Mouse (Mus musculus): ENCODE results near the gene Trpv2.

Gene Trpv2

DNA sequence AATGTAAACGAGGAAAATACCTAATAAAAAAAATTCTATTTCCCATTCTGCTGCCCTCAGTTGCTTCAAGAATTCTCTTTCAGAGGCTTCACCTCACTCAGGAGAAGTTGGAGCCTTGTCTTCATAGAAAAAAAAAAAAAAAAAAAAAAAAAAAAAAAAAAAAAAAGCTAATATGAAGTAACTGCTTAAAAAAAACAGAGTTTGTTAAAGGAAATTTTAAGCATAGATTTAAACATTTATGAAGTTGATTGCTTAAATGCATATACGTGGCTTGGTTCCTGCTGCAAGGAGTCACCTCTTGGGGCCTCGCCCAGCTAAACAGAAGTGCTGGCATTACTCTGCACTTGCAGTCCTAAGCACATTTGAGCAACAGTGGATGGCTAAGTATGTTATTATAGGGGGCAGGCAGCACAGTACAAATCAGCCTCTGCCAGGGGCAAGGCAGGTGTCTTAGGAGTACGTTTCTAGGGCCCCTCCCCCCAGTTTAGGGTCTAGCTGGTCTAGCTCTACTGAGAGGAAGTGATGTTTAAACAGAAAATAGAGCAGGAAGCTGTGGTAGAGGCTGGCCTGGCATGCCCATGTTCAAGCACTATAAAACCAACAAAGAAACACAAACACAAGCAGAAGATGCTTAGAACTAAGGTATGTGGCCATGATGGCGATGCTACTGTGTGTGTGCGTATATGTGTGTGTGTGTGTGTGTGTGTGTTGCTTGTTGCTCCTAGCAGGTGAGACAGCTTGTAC lies at the start of gene Trpv2:
TSS of gene Trpv2 (plus strand) at position 528 of the 744 bp plus-strand sequence.
- no peak for DNase-seq (ENCODE audit: low spot score)

DNA sequence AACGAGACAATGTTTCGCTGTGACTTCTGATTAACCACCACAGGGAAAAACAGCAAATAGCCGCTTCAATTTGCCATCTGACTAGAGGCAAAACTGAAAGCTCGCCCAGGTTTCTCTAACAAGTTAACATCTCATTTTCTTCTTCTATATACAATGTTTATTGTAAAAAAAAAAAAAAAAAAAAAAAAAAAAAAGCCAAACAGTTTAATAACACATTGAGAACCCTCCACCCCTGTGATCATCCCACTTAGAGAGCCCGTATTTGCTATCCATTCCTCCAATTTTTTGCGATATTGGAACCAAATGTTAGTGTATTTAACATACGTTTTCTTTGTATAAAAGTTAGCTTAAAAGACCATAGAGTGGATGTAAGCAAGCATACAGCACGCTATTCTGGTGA lies 37.2 kb upstream of the Trpv2 start:
- no peak for DNase-seq (ENCODE audit: low spot score)

DNA sequence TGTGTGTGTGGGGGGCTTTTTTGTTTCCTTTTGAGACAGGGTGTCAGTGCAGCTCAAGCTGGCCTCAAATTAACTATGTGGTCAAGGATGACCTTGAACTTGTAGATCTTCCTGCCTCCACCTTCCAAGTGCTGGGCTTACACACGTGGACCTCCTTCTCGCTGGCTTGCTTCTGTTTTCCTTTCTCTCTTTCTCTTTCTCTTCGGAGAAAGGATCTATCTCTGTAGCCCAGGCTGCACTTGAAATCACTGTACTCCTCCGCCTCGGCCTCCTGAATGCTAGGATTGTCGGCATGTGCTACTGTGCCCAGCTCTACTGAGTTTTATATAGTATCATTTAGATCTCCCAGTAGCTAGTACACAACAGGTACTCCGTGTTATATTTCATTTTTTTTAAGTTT lies 36.7 kb upstream of the Trpv2 start:
- no peak for DNase-seq (ENCODE audit: low spot score)

DNA sequence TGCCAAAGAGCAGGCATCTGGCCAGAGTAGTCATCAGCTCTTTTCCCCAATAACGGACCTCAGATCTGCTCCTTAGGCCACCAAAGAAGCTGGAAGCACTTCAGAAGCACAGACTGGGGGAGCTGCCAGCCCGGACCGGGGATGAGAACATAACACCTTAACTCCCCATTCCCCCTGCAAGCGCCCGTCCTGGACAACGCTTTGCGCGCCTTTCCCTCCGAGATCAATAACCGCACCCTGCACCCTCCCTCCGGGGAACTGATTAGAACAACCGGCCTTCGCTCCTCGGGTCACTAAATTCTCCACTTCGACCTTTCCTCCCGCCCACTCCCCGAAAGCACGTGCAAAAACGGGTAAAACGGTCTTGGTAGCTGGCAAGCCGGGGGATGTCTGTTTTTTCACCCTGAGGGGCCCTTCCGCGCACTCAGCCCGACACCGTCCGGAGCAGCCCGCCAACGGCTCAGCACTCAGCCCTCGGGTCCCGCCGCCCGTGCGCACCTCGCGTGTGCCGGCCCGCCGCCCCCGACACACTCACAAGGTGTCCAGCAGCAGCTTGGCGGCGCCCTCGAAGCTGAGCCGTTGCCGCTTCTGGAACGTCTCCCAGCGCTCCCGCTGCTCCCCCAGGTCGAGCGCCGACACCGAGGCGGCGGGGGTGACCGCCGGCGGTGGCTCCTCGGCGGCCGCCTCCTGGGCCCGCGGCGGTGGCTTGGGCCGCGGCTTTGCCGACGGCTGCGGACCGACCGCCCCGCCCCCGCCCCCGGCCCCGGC lies 35.8 kb upstream of the Trpv2 start:
- no peak for DNase-seq (ENCODE audit: low spot score)

DNA sequence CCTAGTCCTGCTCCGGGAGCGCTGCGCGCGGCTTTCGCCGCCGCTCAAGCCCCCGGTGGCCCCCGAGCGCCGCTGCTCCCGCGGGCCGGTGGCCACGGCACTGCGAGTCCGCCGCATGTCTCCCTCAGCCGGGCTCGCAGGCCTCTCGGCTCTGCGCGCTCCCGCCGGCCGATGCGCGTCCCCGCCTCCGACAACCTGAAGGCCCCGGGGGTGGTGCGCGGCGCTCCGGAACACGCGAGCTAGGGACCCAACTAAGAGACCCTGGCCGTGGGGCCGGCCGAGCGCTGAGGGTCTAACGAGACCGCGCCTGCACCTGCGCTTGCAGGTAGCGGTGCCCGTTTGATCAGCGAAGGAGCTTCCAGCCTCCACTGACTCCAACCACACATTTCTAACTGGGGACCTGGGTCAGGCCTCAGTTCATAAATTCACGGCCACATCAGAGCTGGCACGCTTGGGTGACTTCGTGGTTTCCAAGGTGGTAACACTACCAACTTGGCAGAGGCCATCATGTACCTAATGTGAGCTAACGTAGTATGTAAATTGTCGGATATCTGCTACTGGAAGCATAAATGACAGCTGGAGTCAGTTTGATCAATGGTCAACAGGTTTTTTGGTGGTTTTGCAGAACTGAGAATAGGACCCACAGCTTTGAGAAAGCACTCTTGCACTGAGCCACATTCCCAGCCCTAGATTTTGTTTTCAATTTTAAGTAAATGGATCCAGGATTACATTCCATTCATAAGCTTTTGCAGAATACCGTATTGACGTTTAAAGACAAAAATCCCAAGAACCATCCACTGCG lies 35.0 kb upstream of the Trpv2 start, which contains the start of gene Cenpv:
TSS of gene Cenpv (minus strand) at position 173 of the 802 bp plus-strand sequence.
- no peak for DNase-seq (ENCODE audit: low spot score)

DNA sequence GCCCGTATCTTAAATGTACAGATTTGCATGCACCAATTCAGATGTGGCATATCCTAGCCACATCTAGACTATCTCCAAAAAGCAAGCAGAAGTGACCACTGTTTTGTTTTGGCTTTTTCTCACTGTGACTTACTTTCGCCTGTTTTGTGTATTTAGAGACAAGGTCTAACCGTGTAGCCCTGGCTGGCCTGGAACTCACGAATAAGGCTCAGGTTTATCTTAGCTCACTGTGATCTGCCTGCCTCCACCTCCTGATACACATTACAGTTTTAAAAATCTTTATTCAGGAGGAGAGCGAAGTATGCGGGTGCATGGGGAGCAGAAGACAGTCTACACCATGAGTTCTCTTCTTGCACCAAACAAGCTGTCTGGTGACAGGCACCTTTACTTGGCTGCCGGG lies 34.1 kb upstream of the Trpv2 start:
- DNase-seq (ENCODE audit: low spot score), result no peak

DNA sequence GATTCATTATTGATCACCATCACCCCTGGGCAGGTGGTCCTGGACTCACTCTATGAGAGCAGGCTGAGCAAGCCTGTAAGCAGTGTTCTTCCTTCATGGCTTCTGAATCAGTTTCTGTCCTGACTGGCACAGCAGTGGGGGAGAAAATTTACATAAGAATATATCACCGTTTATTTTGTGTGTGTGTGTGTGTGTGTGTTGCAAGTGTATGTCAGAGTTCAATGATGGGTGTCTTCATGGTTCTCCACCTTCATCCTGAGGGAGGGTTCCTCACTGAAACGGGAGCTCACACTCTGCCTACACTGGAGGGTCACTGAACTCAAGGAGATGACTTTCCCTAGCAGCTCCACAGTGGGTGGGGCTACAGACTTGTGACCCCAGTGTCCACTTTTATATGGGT lies 33.3 kb upstream of the Trpv2 start:
- no peak for DNase-seq (ENCODE audit: low spot score)

DNA sequence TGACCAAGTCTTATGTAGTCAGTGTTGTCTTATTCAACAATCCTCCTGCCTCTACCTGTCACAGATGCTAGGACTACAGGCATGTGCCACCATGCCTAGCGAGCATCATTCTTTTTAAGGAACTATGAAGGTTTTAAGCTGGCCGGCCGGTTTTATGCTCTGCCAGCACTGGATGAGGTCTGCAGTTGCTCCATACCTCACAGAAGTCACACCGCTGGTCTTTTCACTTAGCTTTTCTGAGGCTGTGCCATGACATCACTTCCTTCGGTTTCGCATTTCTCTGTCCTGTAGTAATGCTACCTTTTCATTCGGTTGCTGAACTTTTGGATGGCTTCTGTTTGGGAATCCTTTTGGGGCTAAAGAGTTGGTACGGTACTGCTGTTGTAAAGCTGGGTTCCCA lies 32.7 kb upstream of the Trpv2 start:
- no peak for DNase-seq (ENCODE audit: low spot score)

DNA sequence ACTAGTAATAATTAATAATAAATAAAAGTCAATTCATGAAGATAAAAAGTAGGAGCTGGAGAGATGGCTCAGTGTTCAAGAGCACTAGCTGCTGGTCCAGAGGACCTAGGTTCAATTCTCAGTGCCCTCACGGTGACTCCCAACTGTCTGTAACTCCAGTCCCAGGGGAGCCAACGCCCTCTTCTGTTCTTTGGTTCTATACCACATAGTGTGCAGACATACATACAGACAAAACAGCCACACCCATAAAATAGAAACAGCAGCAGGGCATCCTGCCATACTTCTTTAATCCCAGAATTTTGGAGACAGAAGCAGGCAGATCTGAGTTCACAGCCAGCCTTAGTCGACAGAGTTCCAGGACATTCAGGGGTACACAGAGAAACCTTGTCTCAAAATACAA lies 30.3 kb upstream of the Trpv2 start:
- DNase-seq (ENCODE audit: low spot score), result no peak

DNA sequence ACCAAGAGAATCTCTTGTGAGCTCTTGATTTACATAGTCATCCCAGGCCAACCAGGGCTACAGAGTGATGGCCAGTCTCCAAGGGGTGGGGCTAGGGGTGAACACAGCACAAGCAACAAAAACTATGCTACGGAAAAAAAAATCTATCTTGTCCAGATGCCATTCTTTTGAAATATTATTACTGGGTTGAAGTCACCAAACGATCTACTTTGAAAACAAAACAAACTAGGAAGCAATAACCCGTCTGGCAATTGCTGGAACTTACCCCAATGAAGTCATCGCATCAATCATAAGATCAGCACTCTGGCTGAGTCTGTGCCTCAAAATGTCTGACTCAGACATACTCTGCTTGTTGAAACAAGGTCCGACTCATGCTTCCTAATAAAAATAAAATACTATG lies 24.5 kb upstream of the Trpv2 start:
- DNase-seq (ENCODE audit: low spot score), result peak; percentile 99

DNA sequence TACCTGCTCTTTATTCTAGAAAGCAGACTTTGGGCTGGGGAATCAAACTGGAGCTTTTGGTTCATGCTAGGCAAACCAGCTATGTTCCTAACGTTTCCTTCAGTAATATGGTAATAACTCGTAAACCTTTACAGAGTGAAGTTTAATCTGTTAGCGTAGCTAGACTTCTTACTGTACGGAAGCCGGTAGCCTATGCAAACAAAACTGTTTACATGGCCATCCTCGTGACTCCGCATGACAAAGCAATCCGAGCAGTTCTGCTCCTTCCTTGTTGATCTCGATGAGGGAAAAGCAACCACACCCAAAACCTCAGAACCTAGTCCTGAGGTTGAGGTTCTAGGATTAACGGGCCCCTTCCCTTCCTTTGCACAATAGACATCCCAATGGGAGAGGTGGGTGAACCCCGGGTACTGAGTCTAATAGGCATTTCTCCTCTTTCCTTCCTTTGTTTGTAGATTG lies 24.0 kb upstream of the Trpv2 start:
- peak; percentile 80 for DNase-seq (ENCODE audit: low spot score)

DNA sequence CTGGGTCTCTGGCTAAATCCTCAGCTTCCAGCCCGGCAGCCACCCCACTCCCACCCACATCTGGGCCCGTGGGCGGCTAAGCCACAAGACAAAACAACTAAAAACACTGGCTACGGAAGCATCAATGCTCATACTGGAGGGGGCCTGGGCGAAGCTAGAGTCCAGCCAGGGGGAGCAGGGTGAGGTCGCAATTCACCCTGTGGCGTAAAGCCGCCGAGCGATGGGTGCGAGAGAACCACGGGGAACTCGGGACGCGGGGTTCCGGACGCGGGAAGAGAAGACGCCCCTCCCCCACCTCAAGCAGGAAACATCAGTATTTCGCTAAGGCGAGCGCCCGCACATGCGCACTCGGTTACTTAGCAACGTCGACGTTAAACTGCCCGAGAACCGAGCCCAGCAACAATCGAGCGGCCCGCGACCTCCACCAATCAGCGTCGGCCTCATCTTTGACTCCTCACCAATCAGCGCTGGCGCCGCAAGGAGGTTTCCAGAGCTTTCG lies 23.5 kb upstream of the Trpv2 start, which contains the start of gene Ubb:
TSS of gene Ubb (plus strand) at position 445 of the 499 bp plus-strand sequence.
- DNase-seq (ENCODE audit: low spot score), result peak; percentile 99

DNA sequence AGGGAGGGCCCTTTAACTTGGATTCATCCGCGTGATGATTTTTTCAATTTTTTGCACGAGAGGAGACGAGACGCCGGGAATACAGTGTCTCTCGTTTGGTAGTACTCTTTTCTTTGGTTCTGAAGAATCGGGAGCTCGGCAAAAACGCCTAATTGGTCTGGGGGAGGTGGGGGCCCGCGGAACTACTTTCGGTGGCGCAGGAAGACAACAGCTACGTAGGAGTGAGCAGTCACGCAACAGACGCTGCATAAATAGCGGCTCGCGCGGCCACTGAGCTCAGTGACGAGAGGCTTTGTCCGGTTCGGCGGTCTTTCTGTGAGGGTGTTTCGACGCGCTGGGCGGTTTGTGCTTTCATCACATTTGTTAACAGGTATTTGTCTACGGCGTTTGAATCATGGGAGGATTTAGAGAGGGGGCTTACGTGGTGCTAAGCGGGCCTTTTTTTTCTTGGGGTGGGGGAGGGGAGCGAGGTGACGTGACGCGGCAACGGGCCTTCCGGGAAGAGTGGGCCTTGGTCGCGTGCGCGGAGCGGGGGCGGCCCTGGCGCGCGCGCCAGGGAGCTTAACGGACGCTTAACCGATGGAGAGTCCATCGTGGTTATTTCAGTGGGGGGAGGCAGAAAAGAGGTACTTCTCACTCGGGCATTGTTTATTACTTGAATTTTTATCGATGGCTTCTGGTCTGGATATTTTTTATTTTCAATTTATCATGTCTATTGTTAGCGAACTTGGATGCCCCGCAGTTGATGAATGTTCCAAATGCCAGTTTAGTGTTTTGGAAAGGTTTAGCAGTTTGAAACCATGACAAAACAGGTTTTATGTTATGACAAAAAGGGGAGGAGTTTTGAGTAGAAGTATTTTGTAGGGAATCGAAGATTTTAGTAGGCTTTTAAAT lies 22.8 kb upstream of the Trpv2 start:
- peak; percentile 90 for DNase-seq (ENCODE audit: low spot score)

DNA sequence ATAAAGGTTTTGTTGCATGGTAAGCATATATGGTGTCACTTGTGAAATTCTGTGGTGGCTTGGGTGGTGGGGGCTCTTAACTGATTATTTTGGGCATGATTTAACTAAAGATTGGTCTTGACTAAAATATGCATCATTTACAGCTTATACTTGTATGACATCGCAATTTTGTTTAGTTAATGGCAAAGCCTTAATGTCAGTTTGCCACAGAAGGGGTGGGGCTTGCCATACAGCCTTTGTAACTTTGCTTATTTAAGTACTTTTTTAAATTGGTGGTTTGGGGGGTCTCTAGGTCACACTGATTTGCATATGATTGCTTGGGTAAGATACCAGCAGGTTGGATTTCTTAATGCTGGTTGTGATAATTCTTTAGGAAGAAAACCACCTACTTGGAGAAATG lies 21.1 kb upstream of the Trpv2 start:
- no peak for DNase-seq (ENCODE audit: low spot score)

DNA sequence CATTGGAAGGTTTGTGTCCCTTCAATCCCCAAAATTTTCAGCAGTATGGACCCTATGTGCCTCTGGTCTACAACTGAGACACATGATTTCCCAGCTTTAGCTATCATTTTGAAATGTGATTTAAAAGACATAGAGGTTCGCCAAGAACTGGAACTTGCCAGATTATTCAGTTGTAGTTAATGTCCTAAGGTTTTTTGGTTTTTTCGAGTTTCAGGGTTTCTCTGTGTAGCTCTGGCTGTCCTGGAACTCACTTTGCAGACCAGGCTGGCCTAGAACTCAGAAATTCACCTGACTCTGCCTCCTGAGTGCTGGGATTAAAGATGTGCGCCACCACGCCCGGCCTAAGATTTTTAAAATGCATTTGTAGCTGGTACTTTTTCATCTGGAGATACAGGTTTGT lies 20.7 kb upstream of the Trpv2 start:
- DNase-seq (ENCODE audit: low spot score), result no peak

DNA sequence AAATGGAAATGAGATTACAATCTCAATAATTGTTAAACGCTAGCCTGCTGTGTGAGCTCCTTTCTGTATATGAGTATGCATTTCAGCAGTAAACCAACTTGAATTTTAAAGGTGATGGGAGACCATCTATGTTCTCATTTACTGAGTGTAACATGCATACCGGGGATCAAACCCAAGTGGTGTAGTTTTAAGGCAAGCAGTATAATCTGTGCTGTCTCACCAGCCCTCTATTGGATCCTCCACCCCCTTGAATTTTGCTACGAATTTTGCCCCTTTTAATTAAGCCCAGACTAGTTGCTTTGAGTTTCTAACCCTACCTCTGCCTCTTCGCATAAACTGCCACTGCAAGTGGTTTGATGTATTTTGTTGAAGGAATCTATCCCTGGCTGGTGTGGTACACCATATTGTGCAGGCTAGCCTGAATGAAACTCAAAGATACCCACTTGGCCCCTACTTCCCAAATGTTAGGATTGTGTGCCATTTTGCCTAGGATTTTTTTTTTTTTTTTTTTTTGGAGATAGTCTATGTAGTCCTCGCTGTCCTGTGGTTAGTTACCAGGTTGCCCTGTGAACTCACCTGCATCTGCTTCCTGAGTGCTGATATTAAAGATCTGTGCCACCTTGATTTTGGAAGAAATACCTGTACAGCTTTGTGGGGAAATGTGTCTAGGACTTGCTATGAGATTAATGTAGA lies 20.0 kb upstream of the Trpv2 start:
- peak; percentile 53 for DNase-seq (ENCODE audit: low spot score)

DNA sequence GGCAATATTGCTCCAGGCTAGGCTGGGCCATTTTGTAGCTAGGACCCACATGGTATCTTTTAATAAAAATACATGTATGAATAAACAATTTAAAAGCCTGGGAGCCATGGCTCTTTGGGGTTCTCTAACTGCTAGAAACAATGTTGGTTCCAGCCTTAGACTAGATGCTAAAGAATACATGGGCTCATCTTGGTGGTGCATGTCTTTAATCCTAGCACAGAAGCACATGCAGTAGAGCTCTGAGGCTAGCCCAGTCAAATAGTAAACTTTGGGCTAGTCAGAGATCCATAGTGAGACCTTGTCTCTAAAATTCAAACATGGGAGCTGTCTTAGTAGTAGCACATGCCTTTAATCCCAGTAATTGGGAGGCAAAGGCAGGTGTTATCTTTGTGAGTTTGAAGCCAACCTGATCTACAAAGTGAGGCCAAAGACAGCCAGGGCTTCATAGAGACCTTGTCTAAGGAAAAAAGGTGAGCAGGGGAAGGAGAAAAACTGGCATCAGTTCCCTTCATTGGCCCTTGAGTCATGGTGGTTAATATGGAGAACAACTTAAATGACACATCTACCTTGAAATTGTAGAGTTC lies 19.3 kb upstream of the Trpv2 start:
- DNase-seq (ENCODE audit: low spot score), result peak; percentile 48

DNA sequence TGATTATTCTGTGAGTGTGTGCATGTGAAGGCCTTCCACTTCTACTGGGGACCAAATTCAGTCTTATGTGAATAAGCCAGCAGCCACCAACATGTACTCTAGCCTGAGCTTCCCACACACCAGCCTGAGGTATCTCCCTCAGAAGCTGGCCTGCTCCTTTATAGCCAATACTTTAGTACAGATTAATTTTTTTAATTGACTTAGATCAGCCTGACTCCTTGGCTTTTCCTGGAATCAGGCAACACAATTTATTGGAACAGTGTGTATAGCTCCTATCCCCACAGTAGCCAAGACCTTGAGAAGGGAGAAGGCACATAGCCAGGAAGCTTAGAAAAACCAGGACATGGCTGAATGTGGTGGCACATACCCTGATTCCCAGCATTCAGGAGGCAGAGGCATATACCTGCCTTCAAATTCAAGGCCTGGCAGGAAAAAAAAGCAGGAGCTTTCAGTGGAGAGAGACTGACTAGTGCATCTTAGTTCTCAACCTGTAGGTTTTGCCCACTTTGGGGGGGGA lies 18.3 kb upstream of the Trpv2 start:
- DNase-seq (ENCODE audit: low spot score), result peak; percentile 64

DNA sequence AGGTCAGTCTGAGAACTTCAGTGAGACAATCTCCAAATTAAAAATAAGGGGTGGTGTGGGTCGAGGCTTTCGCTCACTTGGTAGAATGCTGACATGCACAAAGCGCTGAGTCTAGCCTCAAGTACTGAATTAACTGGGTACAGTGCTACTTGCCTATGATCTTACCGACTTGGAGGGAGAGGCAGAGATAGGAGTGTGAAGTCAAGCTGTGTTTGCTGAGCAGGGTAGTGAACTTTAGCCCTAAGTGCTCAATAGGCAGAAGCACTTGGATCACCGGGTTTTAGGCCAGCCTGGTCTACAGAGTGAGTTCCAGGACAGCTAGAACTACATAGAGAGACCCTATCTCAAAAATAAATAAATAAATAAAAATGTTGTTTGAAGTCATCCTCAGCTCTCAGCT lies 17.1 kb upstream of the Trpv2 start:
- no peak for DNase-seq (ENCODE audit: low spot score)

DNA sequence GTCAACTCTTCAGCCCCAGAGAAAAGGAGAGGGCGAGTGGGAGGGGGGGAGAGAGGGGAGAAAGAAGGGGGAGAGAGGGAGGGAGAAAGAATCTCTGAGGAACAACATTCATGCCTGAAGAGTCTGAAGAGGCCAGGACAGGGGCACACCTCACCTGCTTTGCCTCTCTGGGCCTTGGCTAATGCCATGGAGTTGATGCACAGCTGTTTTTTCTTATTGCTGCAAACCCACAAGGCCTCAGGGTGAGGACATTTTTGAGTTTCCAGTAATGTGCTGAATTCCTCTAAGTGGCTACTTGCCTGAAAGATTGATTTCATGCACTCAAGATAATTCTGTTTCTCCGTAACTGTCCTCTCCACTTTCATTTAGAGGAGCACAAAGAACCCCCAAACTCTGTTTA lies 16.1 kb upstream of the Trpv2 start:
- DNase-seq (ENCODE audit: low spot score), result peak; percentile 47

Data from adipocyte (in vitro differentiated cells).